Mouse (Mus musculus): ENCODE results near the gene Gm35134.
"Not testable (repeated sequence)": the region's sequence is repeated elsewhere in the genome, so short reads cannot be mapped to it uniquely, and the experiment has no call there.

Gene Gm35134

DNA sequence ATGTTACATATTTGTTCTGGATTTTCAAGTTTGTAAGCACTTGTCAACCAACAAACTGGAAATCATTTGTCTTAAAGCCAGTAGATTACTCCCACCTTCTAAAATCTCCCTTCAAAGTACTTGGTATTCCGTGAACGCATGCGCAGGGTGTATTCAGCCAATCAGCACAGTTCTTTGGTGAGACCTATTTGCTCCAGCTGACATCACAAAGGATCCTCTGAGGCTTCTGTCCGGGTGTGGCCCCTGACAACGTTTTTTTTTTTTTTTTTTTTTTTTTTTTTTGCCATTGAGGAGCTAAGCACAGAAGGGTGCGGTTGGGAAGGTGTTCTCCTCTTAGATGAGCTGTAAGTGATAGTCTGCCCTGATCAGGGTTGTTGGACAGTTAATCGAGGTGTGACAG lies at the start of gene Gm35134:
Gene Gm35134, plus strand, starts transcription at position 301 of the 400 bp plus-strand sequence.
- not testable (repeated sequence) for DNase-seq
